Mouse (Mus musculus): ENCODE data around the gene Arpp19.

GRCm38 (mm10) chr9:75087823-75088222 lies 50.4 kb downstream of the Arpp19 start:
- TF ChIP-seq CTCF (IDR thresholded peaks at IDR 0.05; ENCODE audit: extremely low read depth, insufficient read depth, low read length) (no peak), POLR2A (IDR thresholded peaks at IDR 0.05; ENCODE audit: extremely low read depth, insufficient read depth, low read length) (no peak)

Data from cortical plate, adult 2 months (tissue).